Mouse (Mus musculus): ENCODE data around the gene Gm10518. TPM values are rescaled to one million over a fixed set of nuclear protein-coding genes. Genes with fewer than 3 reads are reported as not detected.

Gm10518 gene
- total and polyA plus RNA-seq, 3 experiments: 0.40 to 8.0 TPM; not detected in 1

- peaks cover 4 to 22% of the 10 kb centered on the region in 2 experiments; a peak in 3 of 4 replicates for H3K4me1 ChIP-seq (ENCODE audit: control insufficient read depth in 1 of 2, insufficient read depth in 2 of 2)
- no peak overlapping the region for H3K4me2 ChIP-seq (ENCODE audit: insufficient read depth, low read depth, poor library complexity, severe bottlenecking)
- peaks cover 15 to 57% of the 10 kb centered on the region in 2 experiments for H3K36me3 ChIP-seq (replicated peaks in 1 of 2; ENCODE audit: control insufficient read depth in 1 of 2, insufficient read depth in 1 of 2, low read length in 1 of 2)
- H3K9ac ChIP-seq (ENCODE audit: insufficient read depth, low read depth): no peak overlapping the region
- DNase-seq (ENCODE audit: extremely low read depth): no peak
- in situ Hi-C loops (cut with MboI; ENCODE audit: low pct_ligation_motif_present, low pct_unique_long_range_greater_than_20kb, low sequenced_read_pairs) (loop anchor here (25.0 kb wide), 1 partner anchor 559 kb away; no protein-coding TSS in a partner anchor), dilution Hi-C loops (cut with MboI; ENCODE audit: extremely low pct_ligation_motif_present, extremely low pct_unique_long_range_greater_than_20kb, low sequenced_read_pairs) (no loop called here)
- TF ChIP-seq JUN (IDR thresholded peaks at IDR 0.05; ENCODE audit: insufficient read depth, low read depth, low read length) (no peak), RAD21 (IDR thresholded peaks at IDR 0.05; ENCODE audit: low read depth, low read length) (peak; percentile 49), CTCF (conservative IDR thresholded peaks at IDR 0.05 in 1 of 2, IDR thresholded peaks at IDR 0.05 in 1 of 2; ENCODE audit: low read depth in 2 of 2, low read length in 2 of 2) (peak; percentile 24 to 67; a peak in 3 of 4 replicates), USF1 (IDR thresholded peaks at IDR 0.05; ENCODE audit: low read depth, low read length) (no peak), MAZ (IDR thresholded peaks at IDR 0.05; ENCODE audit: low read depth, low read length) (no peak), UBTF (IDR thresholded peaks at IDR 0.05; ENCODE audit: low read depth, low read length) (no peak), TCF12 (IDR thresholded peaks at IDR 0.05; ENCODE audit: low read depth, low read length) (no peak), MXI1 (IDR thresholded peaks at IDR 0.05; ENCODE audit: low read depth, low read length) (no peak), NELFE (IDR thresholded peaks at IDR 0.05; ENCODE audit: low read depth, low read length) (no peak), NRF1 (IDR thresholded peaks at IDR 0.05; ENCODE audit: low read depth, low read length) (no peak), SMC3 (IDR thresholded peaks at IDR 0.05; ENCODE audit: low read depth, low read length) (peak; percentile 51), IRF4 (IDR thresholded peaks at IDR 0.05; ENCODE audit: low read depth, low read length) (no peak)
- no peak overlapping the region for H3K4me3 ChIP-seq (replicated peaks in 1 of 3; ENCODE audit: low read depth in 2 of 3, low read length in 2 of 3, poor library complexity in 1 of 3)
- H3K9me3 ChIP-seq (replicated peaks; ENCODE audit: low read length): no peaks in the 10 kb centered on the region
- H3K79me2 ChIP-seq (replicated peaks; ENCODE audit: control insufficient read depth, extremely low read depth, insufficient read depth, poor library complexity, severe bottlenecking): no peaks in the 10 kb centered on the region
- H3K27me3 ChIP-seq (replicated peaks): no peaks in the 10 kb centered on the region
- H3K27ac ChIP-seq (ENCODE audit: insufficient read depth, low read depth): no peak overlapping the region
These were observed 50.2 kb downstream of the Gm10518 start for GRCm38 (mm10) chr1:179853421-179853820.

Other genes with a start within 250 kb of the Gm10518 start
- 16.7 and 22.2 TPM in 2 replicates for gene Sccpdh, start 135.2 kb upstream of the Gm10518 start, total RNA-seq (2012; rRNA removed)
- 18.9 and 21.9 TPM in 2 replicates for gene Sccpdh, start 135.2 kb upstream of the Gm10518 start, total RNA-seq (2014; rRNA removed)
- 9.5 and 10.3 TPM in 2 replicates for gene Sccpdh, start 135.2 kb upstream of the Gm10518 start, polyA plus RNA-seq (2012; ENCODE audit: insufficient read length, low read depth)
- 0.04 TPM in 1 of 2 replicates, not detected in the other for gene Kif28, start 58.1 kb upstream of the Gm10518 start, total RNA-seq (2012; rRNA removed)
- gene Kif28, start 58.1 kb upstream of the Gm10518 start, total RNA-seq (2014; rRNA removed): not detected in 2 replicates
- 0.07 and 0.11 TPM in 2 replicates for gene Kif28, start 58.1 kb upstream of the Gm10518 start, polyA plus RNA-seq (2012; ENCODE audit: insufficient read length, low read depth)
- gene Ahctf1, start 304 bp downstream of the Gm10518 start, total RNA-seq (2012; rRNA removed): 79.2 and 81.0 TPM in 2 replicates
- gene Ahctf1, start 304 bp downstream of the Gm10518 start, total RNA-seq (2014; rRNA removed): 111 and 127 TPM in 2 replicates
- 90.3 and 96.0 TPM in 2 replicates for gene Ahctf1, start 304 bp downstream of the Gm10518 start, polyA plus RNA-seq (2012; ENCODE audit: insufficient read length, low read depth)
- 5.0 and 5.6 TPM in 2 replicates for gene Cdc42bpa, start 157.1 kb downstream of the Gm10518 start, total RNA-seq (2012; rRNA removed)
- 5.1 and 5.3 TPM in 2 replicates for gene Cdc42bpa, start 157.1 kb downstream of the Gm10518 start, total RNA-seq (2014; rRNA removed)
- 7.1 and 9.0 TPM in 2 replicates for gene Cdc42bpa, start 157.1 kb downstream of the Gm10518 start, polyA plus RNA-seq (2012; ENCODE audit: insufficient read length, low read depth)

All from CH12.LX (cell line).